Mouse (Mus musculus) 3134 (cell line): ENCODE data around the gene Lrrc39.
A peak's percentile ranks its signal among the peaks of the same experiment; 100 is the strongest.
"Not testable (repeated sequence)": the region's sequence is repeated elsewhere in the genome, so short reads cannot be mapped to it uniquely, and the experiment has no call there.

Source experiments
- DNase-seq: peaks from one replicate; pipeline ENCODE4 v3.0.0-alpha.2; 2011; ENCODE audit warnings: low spot score; ENCODE audit not compliant: insufficient read length; ENCODE audit errors: extremely low read depth

Lrrc39 gene

GRCm38 (mm10) chr3:116562408-116563094 is at the start of gene Lrrc39:
Gene Lrrc39, plus strand, starts transcription at chr3:116562973.
- DNase-seq: no peak

GRCm38 (mm10) chr3:116520141-116520761 is 42.5 kb upstream of the Lrrc39 start:
- no peak for DNase-seq

GRCm38 (mm10) chr3:116529741-116530140 is 33.0 kb upstream of the Lrrc39 start:
- DNase-seq: no peak

- DNase-seq: no peak
Measured at GRCm38 (mm10) chr3:116530826-116531225, 31.9 kb upstream of the Lrrc39 start.

- no peak for DNase-seq
Measured at GRCm38 (mm10) chr3:116536428-116537199, 26.2 kb upstream of the Lrrc39 start.

GRCm38 (mm10) chr3:116537200-116537573 is 25.6 kb upstream of the Lrrc39 start:
- DNase-seq: no peak

GRCm38 (mm10) chr3:116542070-116542469 is 20.7 kb upstream of the Lrrc39 start:
- DNase-seq: no peak

- no peak for DNase-seq
Measured at GRCm38 (mm10) chr3:116542532-116542931, 20.2 kb upstream of the Lrrc39 start.

GRCm38 (mm10) chr3:116547430-116547829 is 15.3 kb upstream of the Lrrc39 start:
- no peak for DNase-seq

- no peak for DNase-seq
Measured at GRCm38 (mm10) chr3:116551362-116551761, 11.4 kb upstream of the Lrrc39 start.

- not testable (repeated sequence) for DNase-seq
Measured at GRCm38 (mm10) chr3:116561315-116561714, 1.5 kb upstream of the Lrrc39 start.

GRCm38 (mm10) chr3:116563095-116563492 is 321 bp downstream of the Lrrc39 start:
- no peak for DNase-seq

GRCm38 (mm10) chr3:116570628-116571027 is 7.9 kb downstream of the Lrrc39 start:
- DNase-seq: no peak

- DNase-seq: no peak
Measured at GRCm38 (mm10) chr3:116577286-116577685, 14.5 kb downstream of the Lrrc39 start.

- no peak for DNase-seq
Measured at GRCm38 (mm10) chr3:116582201-116582600, 19.4 kb downstream of the Lrrc39 start.

GRCm38 (mm10) chr3:116594076-116594727 is 31.4 kb downstream of the Lrrc39 start:
- DNase-seq: no peak

GRCm38 (mm10) chr3:116594728-116595602 is 32.2 kb downstream of the Lrrc39 start, which contains the start of gene Sass6:
Gene Sass6, plus strand, starts transcription at chr3:116594982.
- DNase-seq: peak; percentile 95

- no peak for DNase-seq
Measured at GRCm38 (mm10) chr3:116595603-116595991, 32.8 kb downstream of the Lrrc39 start.

GRCm38 (mm10) chr3:116599705-116600104 is 36.9 kb downstream of the Lrrc39 start:
- DNase-seq: no peak

GRCm38 (mm10) chr3:116601005-116601404 is 38.2 kb downstream of the Lrrc39 start:
- no peak for DNase-seq
